Mouse (Mus musculus): Measurements from ENCODE around the gene Ghrh. TPM values are rescaled to one million over a fixed set of nuclear protein-coding genes. Genes with fewer than 3 reads are reported as not detected.
A peak's percentile ranks its signal among the peaks of the same experiment; 100 is the strongest.
"Not testable (repeated sequence)": the region's sequence is repeated elsewhere in the genome, so short reads cannot be mapped to it uniquely, and the experiment has no call there.

Ghrh gene
- not detected for total RNA-seq (2021)

DNA sequence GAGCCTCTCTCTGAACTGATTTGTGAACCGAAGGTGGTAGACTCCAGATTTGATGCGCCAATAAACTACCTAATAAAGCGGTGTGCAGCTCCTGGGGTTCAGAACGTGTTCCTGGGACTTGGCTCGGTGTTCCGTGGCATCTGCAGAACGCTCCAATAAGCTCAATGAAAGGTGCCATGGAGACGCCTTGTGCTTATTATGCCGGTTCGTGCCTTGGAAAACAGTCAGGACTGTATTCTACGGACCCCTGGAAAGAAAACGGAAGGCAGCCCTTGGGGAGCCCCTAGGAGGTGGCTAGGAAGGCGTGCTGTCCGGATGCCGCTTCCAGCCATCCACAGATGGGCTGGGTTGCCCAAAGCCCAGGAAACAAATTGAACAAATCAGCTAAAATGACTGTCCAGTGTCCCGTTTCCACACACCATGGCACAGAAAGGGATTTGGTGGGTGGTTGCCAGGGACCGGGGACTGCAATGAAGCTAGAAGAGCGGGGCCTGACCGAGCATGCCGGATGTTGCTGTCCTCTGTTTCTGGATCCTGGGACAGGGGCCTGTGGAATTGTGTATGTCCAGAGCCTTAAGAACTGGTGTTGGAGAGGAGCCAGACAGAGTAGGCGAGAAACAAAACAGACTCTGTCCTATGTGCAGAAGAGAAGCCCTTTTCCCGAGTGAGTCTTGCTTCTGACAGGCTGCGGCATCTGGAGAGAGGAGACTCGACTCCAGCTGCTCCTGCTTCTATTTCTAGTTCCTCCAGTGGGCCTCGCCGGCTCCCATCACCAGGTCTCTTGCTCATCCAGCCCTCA, at the start of gene Ghrh:
Gene Ghrh (minus strand): TSS at position 146 of the 799 bp plus-strand sequence.
- peak; percentile 30 to 53 for DNase-seq (ENCODE audit: low spot score in 2 of 2)
- intact Hi-C loops (cut with DNase I) = no loop called here

DNA sequence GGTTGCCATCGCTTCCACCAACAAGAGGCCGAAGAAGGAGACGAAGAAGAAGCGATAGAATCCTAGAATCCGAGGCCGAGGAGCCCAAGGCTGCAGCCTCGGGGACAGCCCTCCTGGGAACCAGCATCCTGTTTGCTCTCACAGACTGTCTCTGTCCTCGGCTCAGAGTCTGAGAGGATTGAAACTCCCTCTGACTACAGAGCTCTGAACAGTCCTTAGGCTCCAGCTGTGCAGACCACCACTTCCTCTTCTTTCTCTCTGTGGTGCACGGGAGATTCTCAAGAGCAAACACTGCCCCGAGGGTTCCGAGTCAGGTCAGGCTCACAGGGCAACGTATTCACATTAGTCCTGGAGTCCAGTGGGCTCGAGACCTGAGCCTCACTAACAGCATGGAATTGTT, 48.7 kb upstream of the Ghrh start:
- intact Hi-C loops (cut with DNase I) = no loop called here
- DNase-seq (ENCODE audit: low spot score in 2 of 2) = no peak

DNA sequence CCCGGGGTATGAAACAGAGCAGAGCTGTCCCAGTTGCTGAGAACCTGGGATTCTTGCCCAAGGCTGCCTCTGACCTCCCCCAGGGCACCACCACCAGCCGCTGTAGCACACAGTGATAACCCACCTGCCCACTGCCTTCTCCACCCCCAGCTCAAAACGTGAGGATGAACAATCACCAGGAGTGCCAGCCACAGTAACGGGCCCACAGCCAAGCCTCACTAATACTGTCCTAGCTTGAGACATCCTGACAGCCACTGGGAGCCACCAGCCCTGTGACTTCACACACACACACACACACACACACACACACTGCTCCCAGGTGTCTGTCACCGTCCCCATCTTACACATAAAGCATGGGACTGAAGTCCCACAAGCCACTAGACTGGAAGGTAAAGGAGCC, 48.1 kb upstream of the Ghrh start:
- no peak for DNase-seq (ENCODE audit: low spot score in 2 of 2)
- intact Hi-C loops (cut with DNase I) = no loop called here

DNA sequence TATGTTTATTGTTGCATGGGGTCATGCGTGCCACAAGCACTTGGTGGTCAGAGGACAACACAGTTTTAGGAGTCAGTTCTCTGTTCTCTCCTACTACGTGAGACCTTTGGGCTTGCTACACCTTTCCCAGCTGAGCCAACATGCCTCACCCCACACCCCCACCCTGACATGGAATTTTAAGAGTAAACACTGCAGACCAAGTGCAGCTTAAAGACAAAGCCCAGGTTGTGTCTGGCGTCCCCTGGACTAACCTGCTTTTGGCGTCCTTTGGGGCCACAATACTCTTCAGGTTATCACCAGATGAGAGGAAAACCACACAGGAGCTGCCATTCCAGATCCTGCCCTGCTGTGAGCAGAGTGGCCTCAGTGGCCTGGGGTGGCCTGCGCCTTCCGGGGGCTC, 47.6 kb upstream of the Ghrh start:
- DNase-seq (ENCODE audit: low spot score in 2 of 2) = no peak
- intact Hi-C loops (cut with DNase I) = no loop called here

- intact Hi-C loops (cut with DNase I) = no loop called here
- DNase-seq (ENCODE audit: low spot score in 2 of 2) = no peak
These were observed 46.2 kb upstream of the Ghrh start for GRCm38 (mm10) chr2:157393549-157393948.

DNA sequence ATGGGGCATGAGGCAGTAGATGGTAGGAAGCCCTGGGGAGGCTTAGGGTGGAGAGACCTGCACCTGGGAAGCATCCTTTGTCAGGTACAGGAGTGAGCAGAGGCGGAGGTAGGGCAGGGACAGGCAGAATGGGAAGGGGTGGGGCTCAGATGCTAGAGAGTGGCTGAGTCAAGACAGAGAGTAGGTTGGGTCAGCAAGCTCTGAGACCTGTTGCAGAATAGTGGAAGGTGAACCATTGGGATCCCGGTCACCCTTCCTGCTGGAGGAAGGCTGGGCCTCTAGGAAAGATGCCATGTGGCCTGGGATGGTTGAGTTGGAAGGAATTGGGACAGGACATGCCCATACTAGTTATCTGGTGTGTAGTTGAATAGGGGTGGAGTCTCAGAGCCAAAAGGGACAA, 45.0 kb upstream of the Ghrh start:
- DNase-seq (ENCODE audit: low spot score in 2 of 2) = no peak
- intact Hi-C loops (cut with DNase I) = no loop called here

GRCm38 (mm10) chr2:157389591-157389921, 42.2 kb upstream of the Ghrh start:
- intact Hi-C loops (cut with DNase I) = no loop called here
- no peak for DNase-seq (ENCODE audit: low spot score in 2 of 2)

DNA sequence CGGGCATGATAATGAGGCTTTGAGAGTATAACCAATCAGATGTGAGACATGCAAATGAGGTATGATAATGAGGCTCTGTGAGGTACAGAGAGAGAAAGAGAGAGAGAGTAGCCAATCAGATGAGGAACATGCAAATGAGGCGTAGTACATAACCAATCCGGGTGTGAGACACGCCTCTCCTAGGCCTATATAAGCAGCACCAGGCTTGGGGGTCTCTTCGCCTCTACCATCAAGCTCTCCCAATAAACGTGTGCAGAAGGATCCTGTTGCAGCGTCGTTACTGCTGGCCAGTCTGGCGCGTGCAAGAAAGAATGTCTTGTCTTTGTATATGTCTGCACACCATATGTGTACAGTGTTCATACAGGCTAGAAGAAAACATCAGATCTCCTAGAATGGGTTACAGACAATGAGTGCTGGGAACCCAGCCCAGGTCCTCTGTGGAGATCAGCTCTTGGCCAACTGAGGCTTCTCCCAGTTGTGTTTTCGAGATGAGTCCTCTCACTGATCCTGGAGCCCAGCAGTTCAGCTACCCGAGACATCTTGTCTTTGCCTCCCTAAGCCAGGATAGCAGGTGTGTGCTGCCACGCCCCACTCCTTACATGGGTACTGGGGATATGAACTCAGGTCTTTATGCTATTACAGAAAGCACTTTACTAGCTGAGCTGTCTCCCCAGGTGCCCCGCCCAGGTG, 41.7 kb upstream of the Ghrh start:
- intact Hi-C loops (cut with DNase I); DNase-seq (ENCODE audit: low spot score in 2 of 2): not testable (repeated sequence)

DNA sequence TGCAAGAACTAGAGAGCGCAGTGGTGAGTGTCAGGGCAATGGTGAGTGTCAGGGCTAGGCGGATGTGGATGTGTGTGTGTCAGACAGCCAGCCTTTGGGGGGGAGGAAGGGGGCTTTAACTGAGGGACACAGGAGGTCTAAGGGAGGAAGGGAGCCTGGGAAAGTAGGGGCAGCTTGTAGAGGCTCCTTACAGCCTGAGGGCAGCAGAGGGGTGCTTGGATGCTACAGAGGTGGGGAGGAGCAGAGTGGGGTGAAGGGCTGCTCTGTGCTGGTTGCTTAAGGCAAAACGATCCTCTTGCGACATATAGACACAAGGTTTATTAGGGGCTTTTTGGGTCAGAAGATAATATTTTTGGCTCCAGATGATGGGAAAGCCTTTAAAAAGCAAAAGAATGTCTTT, 37.5 kb upstream of the Ghrh start:
- DNase-seq (ENCODE audit: low spot score in 2 of 2) = no peak
- intact Hi-C loops (cut with DNase I) = no loop called here

GRCm38 (mm10) chr2:157376995-157377394, 29.7 kb upstream of the Ghrh start:
- no peak for DNase-seq (ENCODE audit: low spot score in 2 of 2)
- intact Hi-C loops (cut with DNase I) = loop anchor here (5.0 kb wide), 1 partner anchor 45 kb away; no protein-coding TSS in a partner anchor

DNA sequence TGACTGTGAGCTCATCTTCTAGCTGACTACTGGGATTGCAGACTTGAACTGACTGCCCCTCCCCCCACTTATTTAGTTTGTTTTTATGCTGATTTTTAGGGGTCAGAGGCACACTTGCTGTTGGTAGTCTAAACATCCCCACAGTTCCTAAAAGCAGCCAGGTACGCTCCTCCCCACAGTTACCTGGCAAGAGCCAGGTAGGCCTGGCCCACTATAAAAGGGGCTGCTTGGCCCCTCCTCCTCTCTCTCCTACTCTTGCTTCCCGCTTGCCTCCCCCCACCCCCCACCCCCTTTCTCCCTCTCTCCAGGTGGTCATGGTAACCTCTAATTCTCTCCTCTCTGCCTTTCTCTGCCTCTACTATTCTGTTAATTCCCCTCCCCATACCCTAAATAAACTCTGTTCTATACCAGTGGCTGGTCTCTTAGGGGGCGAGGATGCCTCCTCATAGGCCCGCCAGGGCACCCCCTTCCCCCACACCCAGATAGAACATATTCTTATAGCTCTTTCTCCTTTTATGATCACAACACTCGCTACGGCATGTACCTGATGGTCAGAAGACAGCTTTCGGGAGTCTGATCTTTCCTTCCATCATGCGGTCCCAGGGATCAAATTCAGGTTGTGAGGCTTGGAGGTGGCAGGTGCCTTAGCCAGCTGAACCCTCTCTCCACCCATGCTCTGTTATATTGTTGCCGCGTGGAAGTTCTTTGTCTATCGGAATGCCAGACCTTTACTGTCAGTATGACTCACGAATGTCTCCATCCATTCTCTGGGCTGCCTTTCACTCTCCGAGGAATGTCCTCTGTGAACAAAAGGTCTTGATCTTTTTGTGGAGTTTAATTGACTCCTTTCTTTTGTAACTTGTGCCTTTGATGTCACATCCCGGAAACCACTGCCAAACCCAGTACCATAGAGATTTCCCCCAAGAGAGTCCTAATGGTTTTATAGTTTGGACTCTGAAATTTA, 28.8 kb upstream of the Ghrh start:
- DNase-seq (ENCODE audit: low spot score in 2 of 2) = no peak
- intact Hi-C loops (cut with DNase I) = loop anchor here (5.0 kb wide), 1 partner anchor 46 kb away; no protein-coding TSS in a partner anchor

DNA sequence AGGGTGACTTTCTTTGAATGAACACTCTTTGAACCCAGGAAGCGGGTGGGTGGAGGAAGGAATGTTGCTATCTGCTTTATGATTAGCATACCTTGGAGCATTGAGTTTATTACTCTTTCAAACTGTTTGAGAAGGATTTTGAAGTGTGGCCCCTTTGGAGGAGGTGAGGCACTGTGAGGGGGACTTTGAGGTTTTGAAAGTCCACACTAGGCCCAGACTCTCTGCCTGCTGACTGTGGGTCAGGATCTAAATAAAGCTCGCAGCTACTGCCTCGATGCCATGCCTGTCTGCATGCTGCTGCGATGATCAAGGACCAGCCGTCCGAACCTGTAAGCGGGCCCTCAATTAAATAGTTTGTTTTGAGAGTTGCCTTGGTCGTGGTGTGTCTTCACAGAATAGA, 27.7 kb upstream of the Ghrh start:
- no peak for DNase-seq (ENCODE audit: low spot score in 2 of 2)
- intact Hi-C loops (cut with DNase I) = loop anchor here (5.0 kb wide), 1 partner anchor 47 kb away; no protein-coding TSS in a partner anchor

GRCm38 (mm10) chr2:157373681-157374080, 26.4 kb upstream of the Ghrh start:
- intact Hi-C loops (cut with DNase I) = no loop called here

DNA sequence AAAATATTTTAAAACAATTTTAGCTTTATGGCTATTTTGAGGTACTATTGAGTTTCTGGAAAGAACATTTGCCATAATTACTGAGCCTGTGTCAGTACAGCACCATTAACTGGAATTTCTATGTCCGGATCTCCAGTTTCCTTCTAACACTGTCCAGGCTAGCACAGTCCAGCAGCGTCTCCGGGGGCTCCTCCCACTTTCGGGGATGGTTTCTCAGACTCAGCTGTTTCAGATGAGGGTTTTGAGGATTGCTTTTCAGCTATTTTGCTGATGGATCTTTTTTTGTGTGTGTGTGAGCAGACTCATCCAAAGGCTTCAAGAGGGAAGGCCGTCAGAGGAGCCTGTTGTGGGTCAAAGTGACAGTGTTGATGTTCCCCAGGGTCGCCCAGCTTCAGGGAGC, 24.4 kb upstream of the Ghrh start:
- no peak for DNase-seq (ENCODE audit: low spot score in 2 of 2)
- intact Hi-C loops (cut with DNase I) = no loop called here

More at GRCm38 (mm10) chr2:157373681-157374080, 26.4 kb upstream of the Ghrh start:
- no peak for DNase-seq (ENCODE audit: low spot score in 2 of 2)

DNA sequence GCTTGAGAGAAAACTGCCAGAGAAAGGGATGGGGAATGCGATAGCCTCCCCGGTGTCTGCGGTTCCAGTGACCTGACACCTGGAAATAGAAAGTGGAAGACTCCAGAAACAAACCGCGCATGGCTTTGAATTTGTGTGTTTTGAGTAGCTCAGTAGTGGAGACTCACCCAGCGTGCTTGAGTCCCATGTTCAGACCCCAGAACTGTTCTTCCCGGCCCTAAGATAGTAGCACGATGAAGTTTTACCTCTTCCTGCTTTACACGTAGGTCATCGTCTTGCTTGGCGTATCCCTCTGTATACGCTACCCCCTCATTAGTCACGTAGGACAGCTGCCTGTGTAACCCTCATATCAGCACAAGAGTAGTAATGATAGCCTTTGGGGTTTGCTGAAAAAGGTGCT, 20.7 kb upstream of the Ghrh start:
- no peak for DNase-seq (ENCODE audit: low spot score in 2 of 2)
- intact Hi-C loops (cut with DNase I) = no loop called here

- intact Hi-C loops (cut with DNase I) = no loop called here
- DNase-seq (ENCODE audit: low spot score in 2 of 2) = peak; percentile 95 to 96
These were observed 20.0 kb upstream of the Ghrh start, which contains the start of gene Manbal for GRCm38 (mm10) chr2:157367184-157367893. Gene Manbal (plus strand): TSS chr2:157367594.

- no peak for DNase-seq (ENCODE audit: low spot score in 2 of 2)
- intact Hi-C loops (cut with DNase I) = no loop called here
These were observed 19.5 kb upstream of the Ghrh start for GRCm38 (mm10) chr2:157366762-157367161.

DNA sequence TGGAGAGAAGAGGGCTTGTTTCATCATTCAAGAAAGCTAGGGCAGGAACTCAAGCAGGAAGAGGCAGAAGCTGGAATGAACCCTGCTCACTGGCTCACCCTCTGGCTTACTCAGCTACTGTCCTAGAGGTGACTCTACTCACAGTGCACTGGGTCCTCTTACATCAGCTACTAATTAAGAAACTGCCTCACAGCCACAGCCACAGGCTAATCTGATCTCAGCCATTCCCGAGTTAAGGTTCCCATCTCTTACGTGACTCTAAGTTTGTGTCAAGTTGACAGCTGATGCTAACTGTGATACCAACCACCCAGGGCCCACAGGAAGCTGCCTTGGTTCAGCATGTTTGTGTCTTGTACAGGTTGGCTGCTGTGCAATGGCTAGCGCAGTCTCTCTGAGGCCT, 15.7 kb upstream of the Ghrh start:
- DNase-seq (ENCODE audit: low spot score in 2 of 2) = no peak
- intact Hi-C loops (cut with DNase I) = no loop called here

DNA sequence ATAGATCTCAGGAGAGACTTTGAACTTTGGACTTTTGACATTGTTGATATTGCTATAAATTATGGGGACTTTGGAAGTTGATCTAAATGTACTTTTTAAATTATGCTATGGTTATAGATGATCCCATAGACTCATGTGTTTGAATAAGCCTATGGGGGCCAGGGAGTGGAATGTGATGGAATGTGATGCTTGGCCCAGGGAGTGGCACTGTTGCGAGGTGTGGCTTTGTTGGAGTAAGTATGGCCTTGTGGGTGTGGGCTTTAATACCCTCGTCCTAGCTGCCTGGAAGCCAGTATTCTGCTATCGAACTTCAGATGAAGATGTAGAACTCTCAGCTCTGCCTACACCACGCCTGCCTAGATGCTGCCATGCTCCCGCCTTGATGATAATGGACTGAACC, 12.7 kb upstream of the Ghrh start:
- DNase-seq (ENCODE audit: low spot score in 2 of 2) = no peak
- intact Hi-C loops (cut with DNase I) = no loop called here

All from left cerebral cortex, postnatal 36 days (tissue).